Mouse (Mus musculus): ENCODE data around the gene Selenop.

DNA sequence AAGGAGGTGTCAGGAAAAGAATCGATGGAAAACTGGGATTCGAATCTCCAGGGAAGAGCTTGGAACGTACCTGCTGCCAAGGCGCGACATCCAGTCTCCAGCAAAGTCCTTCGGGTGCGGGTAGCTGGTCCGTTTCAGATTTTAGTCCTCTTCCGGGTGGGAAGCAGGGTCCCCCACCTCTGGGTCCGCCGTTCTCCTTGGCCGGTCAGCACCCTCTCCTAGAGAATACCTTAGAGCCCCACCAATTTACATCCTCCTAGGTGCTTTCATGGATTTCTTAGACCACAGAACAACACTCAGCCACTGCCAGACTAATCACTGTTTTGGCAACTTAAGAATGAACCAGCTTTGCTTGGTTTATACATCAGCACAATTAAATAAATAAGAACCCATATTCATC is 35.1 kb downstream of the Selenop start, which contains the start of gene Ccdc152:
- TF ChIP-seq POLR2A (IDR thresholded peaks at IDR 0.05; ENCODE audit: borderline replicate concordance, control insufficient read depth, low read depth, low read length) (no peak), CTCF (IDR thresholded peaks at IDR 0.05; ENCODE audit: control insufficient read depth, insufficient read depth, low read length) (no peak)

Measured in bone marrow, adult 2 months (tissue).